Mouse (Mus musculus) testis, postnatal 10 days (tissue): ENCODE data around the gene Uhrf2.
"Not testable (repeated sequence)": the region's sequence is repeated elsewhere in the genome, so short reads cannot be mapped to it uniquely, and the experiment has no call there.

Experiments used
- DNase-seq: peaks from one replicate; pipeline ENCODE4 v3.0.0; 2021; ENCODE audit warnings: low spot score

Uhrf2 gene

DNA sequence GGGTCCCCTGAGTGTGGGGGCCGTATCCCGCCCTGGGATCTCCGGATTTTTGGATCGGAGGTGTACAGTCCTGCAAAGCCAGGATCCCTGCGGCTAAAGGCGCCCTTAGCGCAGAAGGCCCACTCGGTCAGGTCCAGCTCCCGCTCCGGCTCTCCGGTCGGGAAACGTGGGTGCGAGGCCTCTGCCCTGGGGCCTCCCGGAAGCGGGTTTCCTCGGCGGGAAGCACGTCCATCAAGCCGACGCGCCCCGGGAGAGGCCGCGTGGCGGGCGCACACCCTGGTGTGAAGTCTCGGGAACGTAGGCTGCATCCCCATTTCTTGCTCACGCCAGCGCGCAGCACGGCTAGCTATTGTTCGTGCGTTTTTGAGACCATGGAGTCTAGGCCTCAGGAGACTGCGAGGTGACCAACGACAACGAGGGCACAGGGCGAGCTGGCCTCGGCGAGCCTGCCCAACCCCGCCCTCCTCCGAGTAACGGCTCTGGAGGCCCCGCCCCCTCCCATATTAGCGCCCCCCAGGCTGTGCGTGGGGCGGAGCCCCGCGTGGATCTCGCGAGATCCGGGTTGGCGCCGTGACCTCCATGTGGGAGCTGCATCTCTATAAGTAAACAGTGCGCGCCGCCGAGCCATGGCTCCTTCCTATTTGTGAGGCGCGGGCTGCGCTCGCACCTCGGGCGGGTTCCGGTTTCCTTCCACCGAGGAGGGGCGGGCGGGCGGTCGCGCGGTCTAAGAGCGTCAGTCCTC lies at the start of gene Uhrf2:
TSS of gene Uhrf2 (plus strand) at position 620 of the 742 bp plus-strand sequence.
- peak; percentile 98 for DNase-seq

DNA sequence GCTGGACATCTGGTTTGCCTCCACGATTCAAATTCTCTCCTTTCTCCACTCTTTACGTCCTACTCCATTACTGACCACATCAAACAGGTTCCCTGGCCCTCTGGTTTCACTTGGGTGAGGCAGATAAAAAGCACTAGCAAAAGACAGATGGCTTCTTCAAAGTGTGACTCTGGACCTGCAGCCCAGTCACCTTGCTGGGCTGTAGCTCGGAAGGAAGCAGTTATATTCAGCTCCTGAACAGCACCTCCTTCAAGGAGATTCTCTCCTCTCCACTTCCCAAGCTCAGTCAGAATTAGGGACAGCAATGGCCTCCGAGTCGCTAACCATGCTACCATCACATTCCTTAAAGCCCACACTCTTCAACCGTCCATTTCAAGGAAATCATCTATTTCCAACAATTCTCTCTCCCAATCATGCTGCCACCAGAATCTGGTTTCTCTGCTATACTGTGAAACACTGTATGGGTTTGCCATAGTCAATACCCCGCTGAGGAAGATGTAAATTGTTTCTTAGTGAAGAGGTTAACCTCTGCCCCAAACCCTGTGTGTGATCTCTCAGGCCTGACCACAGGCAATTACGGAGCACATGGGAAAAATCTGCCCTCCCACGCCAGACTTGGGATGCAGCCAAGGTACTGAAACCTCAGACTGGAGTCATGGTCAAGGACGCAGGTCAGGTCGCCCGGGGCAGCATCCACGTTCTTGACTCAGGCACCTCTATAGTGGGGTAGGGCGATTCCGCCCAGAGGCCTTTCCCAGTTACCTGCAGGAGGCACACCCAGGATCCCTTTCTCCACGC lies 45.9 kb upstream of the Uhrf2 start:
- peak; percentile 76 for DNase-seq

DNA sequence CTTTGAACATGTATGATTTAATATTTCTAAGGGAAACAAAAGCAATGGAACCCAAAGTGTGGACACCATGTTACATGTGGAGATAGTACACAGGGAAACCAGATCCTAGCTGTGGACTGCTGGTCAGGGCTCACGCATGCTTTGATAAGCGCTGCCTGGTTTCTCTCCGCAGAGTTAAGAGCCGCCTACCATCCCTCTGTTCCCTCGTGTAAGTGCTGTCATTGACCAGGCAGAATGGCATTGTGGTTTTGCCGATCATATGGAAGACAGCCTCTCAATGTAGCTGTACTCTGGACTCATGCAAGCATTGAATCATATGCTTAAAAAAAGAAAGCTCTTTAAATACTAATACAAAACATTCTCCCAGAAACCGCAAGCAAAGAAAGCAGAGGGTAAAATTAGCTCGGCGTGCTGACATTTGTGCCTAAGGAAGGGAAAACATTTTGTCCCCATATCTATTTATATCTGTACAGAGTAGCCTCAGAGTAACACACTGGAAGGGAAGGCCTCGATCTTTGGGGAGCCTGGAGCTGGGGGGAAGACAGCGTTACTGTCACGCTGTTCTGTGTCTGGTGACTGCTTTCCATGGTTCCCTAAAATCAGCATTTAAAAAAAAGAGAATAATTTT lies 43.7 kb upstream of the Uhrf2 start:
- no peak for DNase-seq

DNA sequence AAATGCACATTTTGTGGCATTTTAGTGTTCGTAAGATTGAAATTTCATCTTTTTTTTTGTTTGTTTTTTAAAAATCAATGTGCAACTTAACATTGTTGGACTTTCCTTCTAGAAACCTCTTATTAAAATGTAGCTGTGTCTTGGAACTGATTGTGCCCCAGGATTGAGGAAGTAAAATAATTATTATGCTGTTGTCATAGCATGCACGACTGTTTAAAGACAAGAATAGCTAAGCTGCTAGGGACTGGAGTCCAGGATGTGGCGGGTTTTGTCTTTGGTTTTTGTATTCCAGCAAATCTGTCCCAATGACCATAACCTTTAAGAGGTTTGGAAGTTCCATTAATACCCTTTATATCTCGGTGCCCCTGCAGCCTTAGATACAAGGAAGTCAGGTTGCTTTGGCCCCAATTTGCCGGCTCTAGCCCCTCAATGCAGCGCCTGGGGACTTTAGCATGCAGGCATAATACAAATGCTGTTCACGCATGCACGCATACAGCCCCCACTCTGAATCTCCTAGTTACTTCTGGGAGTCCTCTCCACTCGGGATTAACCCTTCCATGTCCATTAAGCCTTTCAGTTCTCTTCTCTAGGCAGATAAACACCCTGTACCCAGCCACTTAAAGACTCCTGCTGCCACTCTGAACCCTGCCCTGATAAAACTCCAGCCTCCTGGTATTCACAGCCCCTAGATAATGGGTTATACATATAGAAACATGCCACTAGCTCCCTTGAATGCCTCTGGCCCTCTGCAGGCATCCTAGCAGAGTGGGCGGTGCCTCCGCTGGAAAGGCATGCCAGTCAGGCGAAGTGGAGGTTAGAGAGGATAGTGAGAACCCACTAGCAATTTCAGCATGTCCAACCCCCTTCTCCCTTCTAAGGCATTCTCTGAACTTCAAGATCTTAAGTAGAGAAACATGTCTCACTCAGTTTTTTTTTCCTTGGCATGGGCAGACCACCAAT lies 29.6 kb upstream of the Uhrf2 start:
- no peak for DNase-seq

DNA sequence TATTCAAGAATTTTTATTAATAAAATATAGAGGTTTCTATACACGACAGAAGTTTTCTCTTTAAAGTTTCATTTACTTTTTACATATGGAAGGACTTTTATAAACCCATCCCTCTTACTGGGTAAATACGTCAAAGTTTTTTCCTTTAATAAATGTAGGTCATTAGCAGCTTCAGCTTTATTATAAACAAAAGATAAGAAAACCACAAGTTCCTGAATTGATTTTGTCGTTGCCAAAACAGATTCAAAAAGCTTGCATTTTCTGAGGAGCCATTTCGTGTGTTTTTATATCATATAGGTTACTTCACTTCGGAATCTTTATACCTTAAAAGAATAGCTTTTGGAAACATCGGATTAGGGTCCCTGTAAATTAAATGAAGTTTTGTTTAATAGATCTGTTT lies 28.8 kb upstream of the Uhrf2 start:
- DNase-seq: no peak

DNA sequence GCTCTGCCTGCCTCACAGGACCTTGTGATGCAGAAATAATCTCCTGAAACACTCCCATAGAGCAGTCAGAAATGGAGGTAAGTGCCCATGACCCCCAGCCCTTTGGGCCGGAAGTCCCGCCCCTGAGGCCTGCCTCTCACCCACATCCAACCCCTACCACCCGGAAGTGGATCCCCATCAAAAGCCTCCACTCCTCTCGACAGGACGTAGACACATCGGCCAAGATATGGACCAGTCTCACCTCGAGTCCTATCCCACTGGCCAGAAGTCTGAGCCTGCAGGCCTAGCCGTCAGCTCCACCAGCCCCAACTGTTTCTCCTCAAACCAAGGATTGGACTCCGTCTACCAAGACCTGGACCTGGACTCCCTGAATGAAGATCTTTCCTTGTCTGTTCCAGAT lies 26.7 kb upstream of the Uhrf2 start, which contains the start of gene Trpd52l3:
TSS of gene Trpd52l3 (plus strand) at position 170 of the 400 bp plus-strand sequence.
- no peak for DNase-seq

DNA sequence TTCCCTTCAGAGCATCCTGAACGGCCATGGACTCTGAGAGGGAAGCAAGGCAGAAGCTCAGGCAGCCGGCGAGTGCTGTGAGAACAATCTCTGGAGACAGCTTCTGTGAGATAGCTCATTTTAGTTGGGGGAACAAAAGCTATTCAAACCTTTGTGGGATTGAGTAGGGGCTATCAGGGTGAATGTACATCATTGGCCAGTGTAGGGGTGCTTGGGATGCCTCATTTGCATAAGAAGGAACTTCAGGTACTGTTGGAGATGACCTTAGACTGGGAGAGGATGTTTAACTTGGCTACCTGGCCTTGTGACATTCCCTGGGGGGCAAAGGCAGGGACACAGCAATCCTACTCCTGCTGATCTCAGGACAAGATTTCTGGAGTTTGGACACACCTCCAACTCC lies 23.9 kb upstream of the Uhrf2 start:
- DNase-seq: no peak

DNA sequence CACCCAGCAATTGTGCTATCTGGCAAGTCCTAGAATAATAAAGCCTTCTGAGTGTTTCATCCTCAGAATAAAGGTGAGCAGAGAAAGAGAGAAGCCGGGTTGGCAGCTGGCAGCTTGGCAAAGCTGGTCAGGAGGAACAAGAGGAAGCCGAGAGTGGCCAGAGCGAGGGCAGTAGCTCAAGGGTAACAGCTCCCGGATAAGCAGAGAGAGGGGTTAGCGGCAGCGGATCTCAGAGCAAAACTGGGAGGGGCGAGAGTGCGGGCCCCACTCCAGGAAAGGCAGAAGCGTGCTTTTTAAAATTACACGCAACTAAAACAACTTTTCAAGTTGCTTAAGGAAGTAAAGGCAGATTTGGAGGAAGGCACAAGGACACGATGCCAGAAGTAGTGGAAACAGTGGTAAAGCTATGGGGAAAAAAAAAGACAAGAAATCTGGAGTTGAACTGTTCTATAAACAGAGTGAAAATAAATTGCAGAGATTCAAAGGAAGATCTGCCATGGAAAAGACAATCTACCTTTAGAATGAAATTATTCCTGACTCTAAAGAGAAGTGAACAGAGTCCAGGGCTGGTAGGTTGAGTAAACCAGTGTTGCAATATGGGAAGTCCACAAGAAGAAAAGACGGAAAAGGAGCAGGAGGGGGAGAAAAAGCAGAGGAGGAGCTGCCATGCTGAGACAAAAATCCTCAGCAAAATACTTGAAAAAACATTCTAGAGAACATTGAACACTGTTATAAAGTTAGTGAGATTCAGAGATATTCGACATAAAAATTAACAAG lies 19.6 kb upstream of the Uhrf2 start:
- DNase-seq: no peak

DNA sequence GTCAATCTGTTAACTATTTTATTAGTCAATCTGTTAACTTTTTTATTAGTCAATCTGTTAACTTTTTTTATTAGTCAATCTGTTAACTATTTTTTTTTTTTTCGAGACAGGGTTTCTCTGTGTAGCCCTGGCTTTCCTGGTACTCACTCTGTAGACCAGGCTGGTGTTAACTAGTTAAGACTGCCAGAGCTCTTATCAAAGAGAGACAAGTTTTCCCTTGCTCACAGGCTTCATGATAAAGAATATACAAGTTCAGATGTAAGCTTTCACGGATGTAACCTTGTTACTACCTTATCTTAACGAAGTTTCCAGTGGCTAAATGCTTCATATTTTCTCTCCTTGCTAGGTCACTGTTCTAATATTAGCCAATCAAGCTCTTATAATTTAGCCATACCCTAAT lies 16.0 kb upstream of the Uhrf2 start:
- no peak for DNase-seq

DNA sequence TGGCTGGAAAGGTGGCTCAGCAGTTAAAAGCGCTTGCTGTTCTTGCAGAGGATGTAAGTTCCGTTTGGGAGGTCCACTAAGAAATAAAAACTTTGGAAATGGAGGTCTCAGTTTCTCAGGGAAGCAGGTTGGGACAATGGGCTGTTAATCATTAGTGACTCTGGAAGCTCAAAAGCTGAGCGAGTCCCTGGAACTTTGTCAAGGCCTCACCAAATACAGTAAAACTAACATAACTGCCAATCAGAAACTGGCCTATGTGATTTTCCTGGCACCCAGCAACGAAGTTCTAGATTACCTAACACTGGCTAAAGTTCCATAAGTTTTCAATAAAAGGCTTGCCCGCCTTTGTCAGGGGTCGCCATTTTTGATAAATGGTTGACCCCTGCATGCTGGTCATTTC lies 14.2 kb upstream of the Uhrf2 start:
- no peak for DNase-seq

DNA sequence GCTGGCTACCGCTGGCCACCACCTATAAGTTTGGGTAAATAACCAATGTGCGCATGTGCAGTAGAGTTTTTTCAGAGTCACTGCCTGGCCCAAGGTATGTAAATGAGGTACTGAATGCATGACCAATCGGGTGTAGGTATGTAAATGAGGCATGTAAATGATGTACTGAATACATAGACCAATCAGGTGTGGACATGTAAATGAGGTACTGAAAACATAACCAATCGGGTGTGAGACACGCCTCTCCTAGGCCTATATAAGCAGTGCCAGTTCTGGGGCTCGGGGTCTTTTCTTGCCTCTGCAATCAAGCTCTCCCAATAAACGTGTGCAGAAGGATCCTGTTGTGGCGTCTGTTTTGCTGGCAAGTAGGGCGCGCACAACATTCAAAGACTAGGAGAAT lies 6.9 kb upstream of the Uhrf2 start:
- not testable (repeated sequence) for DNase-seq

DNA sequence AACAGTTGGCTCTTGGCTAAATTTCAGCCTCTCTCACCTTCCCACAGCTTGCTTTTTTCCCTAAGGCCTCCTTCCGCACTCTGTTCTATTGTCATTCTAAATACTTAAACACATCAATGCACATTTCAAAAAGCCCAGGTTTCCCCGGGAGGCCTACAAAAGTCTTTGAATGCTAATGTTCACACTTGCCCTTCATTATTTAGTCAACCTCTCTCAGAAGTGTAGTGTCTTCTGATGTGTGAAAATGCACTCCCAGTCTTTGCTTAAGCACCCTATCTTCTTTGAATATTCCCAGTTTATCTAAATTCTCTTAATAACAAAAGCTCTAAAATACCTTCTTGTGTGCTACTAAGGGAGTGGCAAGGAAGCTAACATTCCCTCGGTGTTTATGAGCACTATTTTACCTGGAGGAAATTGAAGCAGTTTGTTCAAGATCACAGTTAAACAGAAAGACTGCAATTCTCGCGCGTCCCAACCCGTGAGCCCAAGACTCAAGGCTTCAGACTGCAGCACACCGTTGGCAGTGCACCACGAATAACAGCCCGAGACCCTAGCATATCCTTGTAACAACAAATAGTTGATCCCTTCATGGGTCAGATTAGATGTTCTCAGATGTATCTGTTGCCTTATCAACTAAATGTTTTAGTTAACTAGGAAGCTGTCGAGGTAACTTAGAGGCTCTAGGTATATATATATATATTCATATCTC lies 1.2 kb upstream of the Uhrf2 start:
- DNase-seq: no peak

DNA sequence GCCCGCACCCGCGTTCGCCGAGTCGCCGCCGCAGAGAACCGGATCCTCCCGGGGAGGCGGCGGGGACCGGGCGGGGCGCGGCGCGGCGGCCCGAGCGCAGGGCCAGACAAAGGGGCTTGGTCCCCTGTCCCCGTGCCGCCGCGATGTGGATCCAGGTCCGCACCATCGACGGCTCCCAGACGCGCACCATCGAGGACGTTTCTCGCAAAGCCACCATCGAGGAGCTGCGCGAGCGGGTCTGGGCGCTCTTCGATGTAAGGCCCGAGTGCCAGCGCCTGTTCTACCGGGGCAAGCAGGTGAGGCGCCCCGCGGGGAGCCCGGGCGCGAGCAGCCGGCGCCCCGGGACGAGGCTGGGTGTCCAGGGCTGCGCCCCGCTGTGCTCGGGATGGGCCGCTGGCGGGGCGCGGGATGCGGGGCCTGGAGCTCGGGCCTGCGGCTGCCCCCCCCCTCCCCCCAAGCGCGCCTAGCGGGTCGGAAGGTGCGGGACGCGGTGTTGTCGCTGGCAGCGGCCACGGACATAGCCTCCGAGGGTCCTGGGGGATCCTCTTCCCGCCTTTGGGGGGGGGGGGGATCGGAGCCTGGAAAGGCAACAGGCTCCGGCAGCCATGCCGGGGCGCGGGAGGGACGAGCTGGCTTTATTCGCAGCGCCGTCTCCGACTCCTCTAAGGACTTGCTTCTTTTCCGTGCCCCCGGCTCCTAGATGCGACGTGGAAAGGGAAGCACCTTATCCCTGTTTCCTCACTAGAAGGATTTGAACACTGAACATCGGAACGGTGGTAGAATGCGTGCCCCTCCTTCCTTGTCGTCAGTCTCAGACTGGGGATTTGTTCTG lies 539 bp downstream of the Uhrf2 start:
- DNase-seq: peak; percentile 62

DNA sequence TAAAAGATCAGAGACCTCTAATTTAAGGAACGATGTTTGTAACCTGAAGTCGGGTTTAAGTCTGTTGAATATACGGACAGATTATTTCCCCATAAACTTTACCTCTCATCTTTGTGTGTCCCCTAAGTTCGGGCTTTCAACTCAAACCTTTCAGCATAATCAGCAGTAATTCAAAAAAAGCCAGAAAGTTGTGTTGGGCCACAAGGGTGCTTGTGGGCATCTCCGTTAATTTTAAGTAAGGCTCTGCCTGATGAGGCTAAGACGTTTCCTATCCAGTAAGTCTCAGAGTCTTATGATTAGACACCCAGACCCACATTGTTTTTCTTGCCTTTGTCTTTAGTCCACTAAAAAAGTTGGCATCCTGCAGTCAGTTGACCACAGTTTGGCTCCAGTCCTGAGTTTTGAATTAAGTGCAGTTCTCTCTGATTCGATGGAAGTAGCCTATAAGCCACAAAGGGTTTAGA lies 1.2 kb downstream of the Uhrf2 start:
- DNase-seq: no peak

DNA sequence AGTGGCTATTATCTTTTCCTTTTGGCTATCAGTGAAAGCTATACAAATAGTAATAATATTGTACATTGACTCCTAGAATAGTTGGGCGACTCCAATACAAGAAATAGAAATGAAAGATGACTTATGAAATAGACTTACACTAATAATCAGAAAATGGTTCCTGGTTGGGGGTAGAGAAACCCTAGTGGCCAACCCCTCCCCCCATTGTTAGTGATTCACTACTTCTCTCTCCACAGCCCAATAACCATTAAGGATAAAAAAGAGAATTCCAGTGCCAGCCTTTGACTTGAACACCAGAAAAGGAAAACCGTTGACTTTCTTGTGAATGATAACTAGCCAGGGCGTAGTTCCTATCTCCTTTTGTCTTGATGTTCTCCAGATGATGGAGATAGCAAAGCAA lies 1.9 kb downstream of the Uhrf2 start:
- DNase-seq: no peak

DNA sequence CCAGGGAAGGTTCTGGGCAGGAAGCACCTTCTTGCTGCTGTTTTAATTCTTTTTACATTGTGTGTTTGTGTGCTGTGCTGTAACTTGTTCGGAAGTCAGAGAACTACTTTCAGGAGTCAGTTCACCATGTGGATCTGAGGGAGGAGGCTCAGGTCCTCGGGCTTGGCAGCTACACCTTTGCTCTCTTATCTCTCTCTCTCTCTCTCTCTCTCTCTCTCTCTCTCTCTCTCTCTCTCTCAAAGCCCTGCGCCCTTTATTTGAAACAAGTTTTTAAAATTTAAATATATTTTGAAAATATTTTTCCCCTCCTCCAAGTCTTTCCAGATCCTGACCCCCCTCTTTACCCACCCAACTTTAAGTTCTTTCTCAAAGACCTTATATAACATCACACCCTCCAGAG lies 5.0 kb downstream of the Uhrf2 start:
- no peak for DNase-seq

DNA sequence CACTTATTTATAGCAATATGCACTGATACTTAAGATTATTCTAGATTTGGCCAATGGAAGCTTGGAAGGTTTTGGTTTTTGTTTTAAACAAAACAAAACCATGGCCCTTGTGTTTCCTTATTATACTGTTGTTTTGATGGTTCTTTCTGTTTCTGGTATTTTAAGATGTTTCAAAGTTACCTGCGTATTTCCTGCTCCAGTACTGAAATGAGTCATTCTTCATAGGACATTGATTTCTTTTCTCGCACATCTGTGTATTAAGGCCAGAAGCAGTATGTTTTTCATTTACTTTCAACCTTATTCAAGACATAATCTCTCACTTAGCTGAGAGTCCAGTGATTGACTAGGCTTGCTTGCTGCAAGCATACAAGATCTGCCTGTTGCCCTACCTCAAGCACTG lies 13.4 kb downstream of the Uhrf2 start:
- no peak for DNase-seq

DNA sequence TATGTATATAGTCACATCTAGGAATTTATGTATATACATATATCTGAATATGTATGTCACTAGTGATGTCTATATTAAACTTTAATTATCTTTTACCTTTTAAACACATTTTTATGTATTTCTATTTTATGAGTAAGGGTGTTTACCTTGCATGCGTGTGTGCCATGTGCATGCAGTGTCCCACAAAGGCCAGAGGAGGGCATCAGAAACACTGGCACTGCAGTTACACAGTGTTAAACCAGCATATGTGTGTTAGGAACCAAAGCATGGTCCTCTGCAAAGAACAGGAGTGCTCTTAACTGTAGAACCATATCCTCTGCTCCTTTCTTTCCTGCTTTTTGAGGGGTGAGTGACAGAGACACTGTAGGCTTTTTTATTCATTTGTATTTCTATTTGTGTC lies 14.3 kb downstream of the Uhrf2 start:
- no peak for DNase-seq

DNA sequence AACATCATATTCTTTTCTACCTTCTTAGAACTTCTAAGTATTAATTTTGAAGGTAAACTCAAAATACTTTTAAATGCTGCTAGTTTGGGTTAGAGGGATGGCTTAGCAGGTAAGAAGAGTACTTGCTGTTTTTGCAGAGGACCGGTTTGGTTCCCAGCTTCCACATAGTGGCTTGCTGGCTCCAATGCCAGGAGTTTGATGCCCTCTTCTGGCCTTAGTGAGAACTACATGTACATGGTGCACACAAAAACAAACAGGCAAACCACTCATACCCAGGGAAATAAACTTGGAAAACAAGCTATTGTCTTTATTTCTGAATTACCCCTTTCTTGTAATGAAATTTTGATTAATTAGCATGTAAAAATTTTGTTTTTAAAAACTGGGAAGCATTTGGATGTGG lies 15.5 kb downstream of the Uhrf2 start:
- no peak for DNase-seq
